Mouse (Mus musculus): ENCODE measurements around the gene Krtap7-1. TPM values are rescaled to one million over a fixed set of nuclear protein-coding genes. Genes with fewer than 3 reads are reported as not detected.

Gene Krtap7-1
- not detected for polyA plus RNA-seq (2014; fragmentation: Illumina TruSeq; extraction: RNeasy Lipid Tissue Mini Kit (QIAGEN cat#74804); ENCODE audit: low read depth, low replicate concordance)

DNA sequence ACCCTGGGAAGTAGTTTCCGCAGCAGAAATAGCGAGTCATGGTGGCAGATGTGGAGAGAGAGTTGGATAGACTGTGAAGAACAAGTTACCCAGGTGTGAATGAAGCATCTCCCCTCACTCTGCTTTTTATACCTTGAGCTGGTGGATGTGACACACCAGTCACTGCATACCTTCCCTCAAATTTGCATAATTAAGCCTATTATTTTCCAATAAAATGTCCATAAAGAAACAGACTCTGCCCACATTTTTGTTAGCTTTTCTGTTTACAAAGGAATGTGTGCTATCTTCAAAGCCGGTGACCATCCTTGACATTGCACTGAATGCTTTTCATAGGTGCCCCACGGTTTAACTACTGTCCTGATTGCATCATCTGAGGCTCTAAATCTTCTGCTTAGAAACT, at the start of gene Krtap7-1:
Gene Krtap7-1 (minus strand): TSS at position 101 of the 400 bp plus-strand sequence.

DNA sequence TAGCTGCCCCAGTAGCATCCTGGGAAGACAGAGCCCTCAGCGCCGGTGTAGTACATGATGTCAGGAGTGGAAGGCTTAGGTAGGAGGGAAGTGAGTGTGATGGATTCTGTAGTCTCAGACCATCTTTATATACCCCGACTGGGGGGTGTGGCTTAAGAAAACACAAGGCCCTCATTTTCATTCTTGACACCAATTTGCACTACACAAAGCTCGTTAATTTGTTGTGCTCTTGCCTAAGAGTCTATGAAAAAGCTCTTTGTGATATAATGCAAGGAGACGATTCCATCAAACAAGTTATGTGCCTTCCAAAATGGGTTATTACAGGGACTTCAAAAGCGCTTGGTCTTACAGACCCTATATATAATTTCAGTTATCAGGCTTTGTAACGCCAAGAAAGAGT, 20.3 kb downstream of the Krtap7-1 start, which contains the start of gene Krtap8-1:
Gene Krtap8-1 (minus strand): TSS at position 101 of the 400 bp plus-strand sequence.

Other genes starting within 250 kb of the Krtap7-1 start
- gene Krtap21-1, start 104.5 kb downstream of the Krtap7-1 start, polyA plus RNA-seq (2014; fragmentation: Illumina TruSeq; extraction: RNeasy Lipid Tissue Mini Kit (QIAGEN cat#74804); ENCODE audit: low read depth, low replicate concordance) = not detected
- gene Krtap6-2, start 88.2 kb downstream of the Krtap7-1 start, polyA plus RNA-seq (2014; fragmentation: Illumina TruSeq; extraction: RNeasy Lipid Tissue Mini Kit (QIAGEN cat#74804); ENCODE audit: low read depth, low replicate concordance) = not detected
- not detected for gene Krtap8-1, start 20.4 kb downstream of the Krtap7-1 start, polyA plus RNA-seq (2014; fragmentation: Illumina TruSeq; extraction: RNeasy Lipid Tissue Mini Kit (QIAGEN cat#74804); ENCODE audit: low read depth, low replicate concordance)
- not detected for gene Krtap11-1, start 62.9 kb upstream of the Krtap7-1 start, polyA plus RNA-seq (2014; fragmentation: Illumina TruSeq; extraction: RNeasy Lipid Tissue Mini Kit (QIAGEN cat#74804); ENCODE audit: low read depth, low replicate concordance)